Mouse (Mus musculus) stomach, embryonic 16.5 days (tissue): ENCODE measurements around the gene Lsm2. TPM values are rescaled to one million over a fixed set of nuclear protein-coding genes. Genes with fewer than 3 reads are reported as not detected.
"Not testable (repeated sequence)": the region's sequence is repeated elsewhere in the genome, so short reads cannot be mapped to it uniquely, and the experiment has no call there.

Source experiments
- ATAC-seq: fragments of 200-750 bp; cut with Nextera tagmentation; 2 replicates; pipeline ENCODE4 v1.8.0; 2017; ENCODE audit warnings: moderate number of reproducible peaks, moderate TSS enrichment; ENCODE audit not compliant: insufficient read depth, low FRiP score
- H3K27ac ChIP-seq: fragments of 300-500 bp; sonication (generic); 2 replicates; pipeline ENCODE4 v1.5.1; 2014; ENCODE audit warnings: low read length
- H3K27me3 ChIP-seq: fragments of 300-500 bp; sonication (generic); 2 replicates; pipeline ENCODE4 v1.6.1; 2014; ENCODE audit warnings: low read length, control low read depth, mixed read lengths; ENCODE audit not compliant: control insufficient read depth, insufficient read depth
- H3K36me3 ChIP-seq: fragments of 300-500 bp; sonication (generic); 2 replicates; pipeline ENCODE4 v1.6.1; 2014; ENCODE audit warnings: low read length; ENCODE audit not compliant: control insufficient read depth, insufficient read depth
- H3K4me1 ChIP-seq: fragments of 300-500 bp; sonication (generic); 2 replicates; pipeline ENCODE4 v1.6.1; 2014; ENCODE audit warnings: low read length, control low read depth, mixed read lengths; ENCODE audit not compliant: control insufficient read depth, insufficient read depth
- H3K4me2 ChIP-seq: fragments of 300-500 bp; sonication (generic); 2 replicates; pipeline ENCODE4 v1.6.1; 2014; ENCODE audit warnings: low read depth, low read length, mixed read lengths
- H3K4me3 ChIP-seq: fragments of 300-500 bp; sonication (generic); replicated peaks from 2 replicates; pipeline ENCODE4 v1.5.1; 2014; ENCODE audit warnings: mild to moderate bottlenecking, low read length
- H3K9ac ChIP-seq: fragments of 300-500 bp; sonication (generic); 2 replicates; pipeline ENCODE4 v1.6.1; 2014; ENCODE audit warnings: low read length
- H3K9me3 ChIP-seq: fragments of 300-500 bp; sonication (generic); replicated peaks from 2 replicates; pipeline ENCODE4 v1.6.1; 2016; ENCODE audit warnings: low read length, control low read depth; ENCODE audit not compliant: control insufficient read depth
- WGBS: fragments of 180-500 bp; shearing (Covaris S2); extraction: QIAGEN DNeasy Blood & Tissue Kit; methylation state at CpG from one replicate; pipeline ENCODE4 v1.1.7; 2014; 5-methylcytosine and 5-hydroxymethylcytosine counted together
- polyA plus RNA-seq: library from polyadenylated mRNA; unstranded; fragments of >200 nt; fragmentation: Nextera tagmentation; extraction: Ambion mirVana; gene quantifications from 2 replicates; pipeline ENCODE4 v1.2.1, GENCODE M21; 2015

Lsm2 gene
- polyA plus RNA-seq, 1 experiment from 2014 or later, result 146 TPM

GRCm38 (mm10) chr17:35027277-35028068 lies 45.8 kb downstream of the Lsm2 start, which contains the start of gene Sapcd1:
TSS of gene Sapcd1 (minus strand) at chr17:35028016.
- ATAC-seq, result peak; percentile 59; the same call in 1 of the 2 replicates

GRCm38 (mm10) chr17:35028315-35028714 lies 46.7 kb downstream of the Lsm2 start:
- H3K27me3 ChIP-seq, result no peaks in the 10 kb centered on the region
- ATAC-seq, result no peak
- 71% methylated on average over 2 of the region's 2 CpGs for WGBS
- no peaks in the 10 kb centered on the region for H3K36me3 ChIP-seq
- no peak overlapping the region for H3K27ac ChIP-seq
- no peak overlapping the region for H3K4me2 ChIP-seq
- no peak overlapping the region for H3K9ac ChIP-seq
- H3K4me3 ChIP-seq, result no peak overlapping the region
- H3K9me3 ChIP-seq, result no peaks in the 10 kb centered on the region
- peaks cover 28% of the 10 kb centered on the region for H3K4me1 ChIP-seq

More at GRCm38 (mm10) chr17:35027277-35028068, 45.8 kb downstream of the Lsm2 start, which contains the start of gene Sapcd1:
- Histone ChIP-seq H3K27me3 (no peaks in the 10 kb centered on the region), H3K4me2 (peak within 1 kb of the TSS; percentile 38), H3K36me3 (no peaks in the 10 kb centered on the region), H3K9me3 (no peaks in the 10 kb centered on the region), H3K9ac (peak within 1 kb of the TSS; percentile 56), H3K4me1 (peaks cover 28% of the 10 kb centered on the region), H3K27ac (peak within 1 kb of the TSS; percentile 84), H3K4me3 (peak within 1 kb of the TSS; percentile 28)
- WGBS, result 45% methylated on average over 13 of the region's 13 CpGs

DNA sequence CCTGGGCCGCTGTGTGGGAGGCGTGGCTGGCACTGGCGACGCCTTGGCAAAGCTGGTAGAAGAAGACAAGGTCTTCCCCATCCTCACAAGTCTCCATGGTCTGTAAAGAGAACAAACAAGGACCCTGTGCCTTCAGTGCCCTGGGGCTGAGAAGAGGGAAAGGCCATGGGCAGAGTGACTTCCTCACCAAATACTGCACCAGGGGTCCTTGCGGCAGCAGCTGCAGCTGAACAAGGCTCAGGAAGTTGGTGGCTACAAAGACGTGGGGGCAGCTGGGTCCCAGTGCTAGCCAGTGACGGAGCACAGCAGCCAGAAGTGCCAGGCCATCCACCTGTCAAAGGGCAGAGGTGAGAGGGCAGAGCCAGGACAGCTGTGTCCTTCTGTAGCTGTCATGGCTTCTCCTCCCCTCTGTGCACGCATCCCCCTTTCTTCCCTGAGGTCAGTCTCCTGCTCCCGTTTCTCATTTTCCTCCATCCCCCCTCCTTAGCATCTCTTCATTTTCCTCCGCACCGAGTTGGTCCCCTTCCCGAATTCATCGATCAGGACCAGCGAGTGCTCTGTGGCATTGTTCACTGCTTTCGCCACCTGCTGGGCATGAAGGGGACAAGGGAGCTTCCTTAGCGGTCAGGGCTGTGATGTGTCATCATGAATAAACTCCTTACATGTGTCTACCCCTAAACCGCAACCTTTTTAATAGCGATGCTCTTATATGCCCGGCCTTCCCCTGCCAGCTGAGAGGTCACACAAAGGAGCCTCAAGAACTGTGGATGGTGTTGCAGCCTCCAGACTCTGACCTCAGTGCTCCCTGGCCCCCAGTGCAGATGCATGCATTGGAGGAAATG lies 48.2 kb downstream of the Lsm2 start:
- no peak for ATAC-seq
- Histone ChIP-seq H3K27ac (no peak overlapping the region), H3K9ac (no peak overlapping the region; the same call in 1 of the 2 replicates), H3K4me2 (no peak overlapping the region), H3K4me3 (no peak overlapping the region), H3K9me3 (no peaks in the 10 kb centered on the region), H3K27me3 (no peaks in the 10 kb centered on the region), H3K4me1 (peaks cover 24% of the 10 kb centered on the region), H3K36me3 (no peaks in the 10 kb centered on the region)
- 37% methylated on average over 19 of the region's 19 CpGs for WGBS

DNA sequence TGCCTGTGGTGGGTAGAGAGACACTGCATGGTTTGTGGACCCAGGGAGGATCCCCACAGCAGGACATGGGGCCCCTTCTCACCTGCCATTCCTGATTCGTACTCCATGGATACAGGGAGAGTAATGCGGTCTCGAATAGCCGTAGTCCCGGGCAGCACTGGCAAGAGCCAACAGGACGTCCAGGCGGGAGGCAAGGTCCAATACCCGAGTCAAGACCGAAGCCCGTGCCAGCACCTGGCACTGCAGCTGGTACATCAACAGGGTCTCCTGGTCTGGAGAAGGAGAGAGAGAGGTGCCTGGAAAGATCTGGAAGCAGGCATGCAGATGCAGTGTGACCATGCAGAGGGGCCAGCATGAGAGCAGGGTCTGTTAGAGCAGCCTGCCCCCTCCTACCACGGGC lies 49.6 kb downstream of the Lsm2 start:
- Histone ChIP-seq H3K27ac (no peak overlapping the region), H3K9ac (no peak overlapping the region), H3K4me3 (no peak overlapping the region), H3K27me3 (no peaks in the 10 kb centered on the region), H3K4me1 (peaks cover 18% of the 10 kb centered on the region), H3K9me3 (no peaks in the 10 kb centered on the region), H3K4me2 (no peak overlapping the region), H3K36me3 (no peaks in the 10 kb centered on the region)
- no peak for ATAC-seq
- 84% methylated on average over 11 of the region's 11 CpGs for WGBS

- Histone ChIP-seq H3K4me3 (no peak overlapping the region), H3K27me3 (no peaks in the 10 kb centered on the region), H3K27ac (no peak overlapping the region), H3K4me1 (peaks cover 14% of the 10 kb centered on the region), H3K4me2 (no peak overlapping the region), H3K9ac (no peak overlapping the region), H3K36me3 (no peaks in the 10 kb centered on the region), H3K9me3 (no peaks in the 10 kb centered on the region)
- WGBS, result 79% methylated on average over 7 of the region's 7 CpGs
- no peak for ATAC-seq
These were observed 50.2 kb downstream of the Lsm2 start for GRCm38 (mm10) chr17:35031880-35032279.

DNA sequence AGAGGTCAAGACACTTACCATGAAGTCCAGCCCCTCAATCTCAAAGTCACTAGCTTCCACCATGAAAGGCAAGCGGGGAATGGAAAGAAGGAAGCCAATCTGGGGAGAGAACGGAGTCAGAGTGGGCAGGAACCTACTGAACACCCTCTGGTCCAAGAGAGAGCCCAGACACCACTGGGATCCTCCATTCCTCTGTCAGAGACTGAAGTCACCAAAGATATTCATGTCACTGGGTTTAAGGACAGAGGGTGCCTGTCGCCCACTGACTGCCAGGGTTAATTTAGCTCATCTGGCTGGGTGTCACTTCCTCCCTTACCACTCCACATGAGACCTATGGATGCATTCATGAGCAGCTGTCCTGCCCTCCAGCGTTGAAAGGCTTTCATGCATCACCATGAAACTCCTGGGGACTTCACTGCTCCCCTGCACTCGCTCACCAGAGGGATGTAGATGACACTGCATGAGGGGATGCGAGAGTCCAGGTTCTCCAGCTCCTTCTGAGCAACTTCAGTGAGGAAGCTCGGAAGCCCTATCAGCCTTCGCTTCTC lies 50.7 kb downstream of the Lsm2 start:
- Histone ChIP-seq H3K36me3 (no peaks in the 10 kb centered on the region), H3K9me3 (no peaks in the 10 kb centered on the region), H3K9ac (no peak overlapping the region), H3K27me3 (no peaks in the 10 kb centered on the region), H3K4me3 (no peak overlapping the region), H3K27ac (no peak overlapping the region), H3K4me2 (no peak overlapping the region), H3K4me1 (peaks cover 10% of the 10 kb centered on the region)
- 67% methylated on average over 8 of the region's 8 CpGs for WGBS
- ATAC-seq, result no peak

- H3K4me1 ChIP-seq, H3K36me3 ChIP-seq, H3K27me3 ChIP-seq, H3K4me2 ChIP-seq, H3K9ac ChIP-seq, H3K9me3 ChIP-seq, ATAC-seq, H3K4me3 ChIP-seq, H3K27ac ChIP-seq: not testable (repeated sequence)
- WGBS, result 56% methylated on average over 1 of the region's 1 CpGs
These were observed 52.0 kb downstream of the Lsm2 start for GRCm38 (mm10) chr17:35033703-35034102.

DNA sequence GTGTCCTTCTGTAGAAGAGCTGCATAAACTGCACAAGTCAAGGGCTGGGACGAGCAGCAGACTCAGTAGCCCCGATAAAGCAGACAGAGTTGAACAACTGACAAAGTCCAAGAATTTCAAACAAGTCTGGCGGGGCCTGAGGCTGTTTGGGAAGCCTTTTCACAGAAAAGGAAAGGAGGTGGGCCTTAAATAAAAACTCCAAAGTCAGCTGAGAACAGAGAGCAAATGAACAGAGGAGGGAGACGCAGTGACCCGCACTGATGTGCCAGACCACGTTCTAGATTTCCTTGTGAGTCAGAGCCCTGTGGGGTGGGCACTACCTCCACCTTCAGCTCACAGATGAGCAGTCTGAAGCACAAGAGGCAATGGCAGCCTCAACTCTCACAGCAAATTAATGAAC lies 53.2 kb downstream of the Lsm2 start:
- H3K9me3 ChIP-seq, result no peaks in the 10 kb centered on the region
- WGBS, result 60% methylated on average over 6 of the region's 6 CpGs
- H3K9ac ChIP-seq, result no peak overlapping the region
- no peak for ATAC-seq
- no peak overlapping the region for H3K4me3 ChIP-seq
- 0 out of 2 replicates have a peak, but pooled peaks cover under 1% of the 10 kb centered on the region for H3K4me1 ChIP-seq
- no peaks in the 10 kb centered on the region for H3K27me3 ChIP-seq
- no peaks in the 10 kb centered on the region for H3K36me3 ChIP-seq
- no peak overlapping the region for H3K4me2 ChIP-seq
- no peak overlapping the region for H3K27ac ChIP-seq
